Mouse (Mus musculus): ENCODE data around the gene Rad21l. TPM values are rescaled to one million over a fixed set of nuclear protein-coding genes. Genes with fewer than 3 reads are reported as not detected.

Rad21l gene
- 0.25 TPM for polyA plus RNA-seq (2014; fragmentation: Illumina TruSeq; extraction: RNeasy Lipid Tissue Mini Kit (QIAGEN cat#74804); ENCODE audit: low read depth, low replicate concordance)

DNA sequence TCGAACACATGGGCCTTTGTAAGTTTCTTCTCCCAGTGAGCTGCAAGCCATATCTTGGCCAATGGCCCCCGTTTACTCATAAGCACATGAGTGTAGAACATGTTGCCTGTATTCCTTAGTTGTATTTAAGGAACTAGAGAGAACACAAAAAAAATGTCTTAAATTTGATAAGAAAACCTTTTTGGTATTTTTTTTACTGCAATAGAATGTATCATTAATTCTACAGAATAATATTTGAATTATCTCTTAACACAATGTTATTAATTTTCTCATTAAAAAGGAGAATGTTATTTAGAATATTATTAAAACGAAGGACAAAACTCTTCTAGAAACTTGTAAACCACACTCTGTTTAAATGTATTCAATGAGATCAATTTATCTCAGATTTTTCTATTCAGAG lies at the start of gene Rad21l:
Gene Rad21l, minus strand, starts transcription at position 101 of the 400 bp plus-strand sequence.

GRCm38 (mm10) chr2:151701231-151702145 lies 33.2 kb upstream of the Rad21l start, which contains the start of gene Tmem74b:
TSS of gene Tmem74b (plus strand) at chr2:151702008.

DNA sequence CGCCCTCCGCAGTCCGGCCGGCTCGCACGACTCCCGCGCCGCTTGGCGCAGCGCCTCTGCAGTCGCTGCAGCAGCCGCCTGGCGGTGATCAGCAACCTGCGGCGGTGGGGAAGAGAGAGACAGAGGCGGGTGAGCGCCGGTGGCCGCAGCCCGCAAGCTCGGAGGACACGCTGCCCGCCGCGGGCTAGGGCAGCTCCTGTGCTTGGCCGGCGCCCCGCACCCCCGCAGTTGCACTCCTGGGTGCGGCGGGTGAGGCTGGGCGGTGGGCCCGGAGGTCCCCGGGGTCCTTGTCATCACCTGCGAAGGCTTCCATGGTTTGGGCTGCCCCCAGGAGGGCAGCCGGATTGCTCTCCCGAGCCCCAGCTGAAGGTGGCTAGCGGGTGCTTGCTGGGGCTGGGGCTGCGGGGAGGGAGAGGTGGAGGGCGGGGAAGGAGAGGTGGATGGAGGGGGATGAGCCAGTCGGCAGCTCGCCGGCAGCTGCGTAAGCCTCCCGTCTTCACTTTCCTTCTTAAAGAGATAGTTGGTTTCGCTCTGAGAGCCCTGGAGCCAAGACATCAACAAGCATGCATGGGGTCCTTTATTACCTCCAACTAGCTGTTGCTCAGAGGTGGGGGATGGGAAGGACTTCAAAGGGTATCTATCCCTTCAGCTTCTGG lies 36.0 kb downstream of the Rad21l start, which contains the start of gene Snph:
Gene Snph, minus strand, starts transcription at position 435 of the 656 bp plus-strand sequence.

Other genes starting within 250 kb of the Rad21l start
- not detected for gene 4921509C19Rik, start 192.4 kb downstream of the Rad21l start, polyA plus RNA-seq (2014; fragmentation: Illumina TruSeq; extraction: RNeasy Lipid Tissue Mini Kit (QIAGEN cat#74804); ENCODE audit: low read depth, low replicate concordance)
- 47.2 TPM for gene Nsfl1c, start 174.4 kb downstream of the Rad21l start, polyA plus RNA-seq (2014; fragmentation: Illumina TruSeq; extraction: RNeasy Lipid Tissue Mini Kit (QIAGEN cat#74804); ENCODE audit: low read depth, low replicate concordance)
- gene Fkbp1a, start 126.0 kb downstream of the Rad21l start, polyA plus RNA-seq (2014; fragmentation: Illumina TruSeq; extraction: RNeasy Lipid Tissue Mini Kit (QIAGEN cat#74804); ENCODE audit: low read depth, low replicate concordance): 137 TPM
- gene Sdcbp2, start 95.9 kb downstream of the Rad21l start, polyA plus RNA-seq (2014; fragmentation: Illumina TruSeq; extraction: RNeasy Lipid Tissue Mini Kit (QIAGEN cat#74804); ENCODE audit: low read depth, low replicate concordance): 33.8 TPM
- 0.54 TPM for gene Snph, start 35.9 kb downstream of the Rad21l start, polyA plus RNA-seq (2014; fragmentation: Illumina TruSeq; extraction: RNeasy Lipid Tissue Mini Kit (QIAGEN cat#74804); ENCODE audit: low read depth, low replicate concordance)
- not detected for gene Tmem74b, start 33.5 kb upstream of the Rad21l start, polyA plus RNA-seq (2014; fragmentation: Illumina TruSeq; extraction: RNeasy Lipid Tissue Mini Kit (QIAGEN cat#74804); ENCODE audit: low read depth, low replicate concordance)
- 10.1 TPM for gene Psmf1, start 75.7 kb upstream of the Rad21l start, polyA plus RNA-seq (2014; fragmentation: Illumina TruSeq; extraction: RNeasy Lipid Tissue Mini Kit (QIAGEN cat#74804); ENCODE audit: low read depth, low replicate concordance)
- gene Rspo4, start 174.4 kb upstream of the Rad21l start, polyA plus RNA-seq (2014; fragmentation: Illumina TruSeq; extraction: RNeasy Lipid Tissue Mini Kit (QIAGEN cat#74804); ENCODE audit: low read depth, low replicate concordance): not detected
- gene Angpt4, start 242.7 kb upstream of the Rad21l start, polyA plus RNA-seq (2014; fragmentation: Illumina TruSeq; extraction: RNeasy Lipid Tissue Mini Kit (QIAGEN cat#74804); ENCODE audit: low read depth, low replicate concordance): not detected